In the genomic region with DNA sequence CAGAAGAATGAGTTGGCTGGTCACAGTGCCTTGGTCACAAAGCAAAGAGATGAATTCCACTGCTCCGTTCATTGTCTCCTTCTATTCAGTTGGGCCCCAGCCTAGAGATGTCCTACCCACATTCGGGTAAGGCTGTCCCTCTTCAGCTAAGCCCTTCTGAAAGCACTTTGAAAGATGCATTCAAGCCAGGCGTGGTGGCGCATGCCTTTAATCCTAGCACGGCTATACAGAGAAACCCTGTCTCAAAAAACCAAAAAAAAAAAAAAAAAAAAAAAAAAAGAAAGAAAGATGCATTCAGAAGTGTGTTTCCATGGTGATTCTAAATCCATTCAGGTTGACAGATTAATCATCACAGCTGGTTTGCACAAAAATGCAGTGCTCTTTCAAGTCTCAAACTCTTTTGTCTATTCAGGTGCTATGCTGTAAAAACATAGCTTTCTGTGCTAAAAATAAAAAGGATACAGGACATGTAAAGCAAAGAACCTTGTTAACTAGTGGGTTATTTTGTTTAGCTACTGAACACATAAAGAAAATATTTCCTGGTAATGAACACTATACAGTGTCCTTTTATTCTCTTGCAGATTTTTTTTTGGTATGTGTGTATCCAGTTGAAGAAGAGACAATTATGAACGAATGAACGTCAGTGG, we compare ENCODE assay signal across 19 mouse cellular contexts. TPM values are rescaled to one million over a fixed set of nuclear protein-coding genes. Genes with fewer than 3 reads are reported as not detected.
A peak's percentile ranks its signal among the peaks of the same experiment; 100 is the strongest.
DNase-seq lines count a peak whose midpoint lies in the region; ATAC-seq lines count a peak whose summit lies in the region.
"Had no signal": no experiment of that assay in that cellular context is flagged by ENCODE, and none has a peak within 500 bp of the region (broad histone marks: within the 10 kb centered on the region; RNA-seq: fewer than 3 reads in every experiment).

No protein-coding gene starts in this region.

- peak; percentile 21 for DNase-seq in Muller cell, postnatal 12 days (ENCODE audit: inconsistent ontology term)
- peak; percentile 53 for DNase-seq in brain, adult 2 months (ENCODE audit: low read depth, low spot score)
- peak; percentile 61 for DNase-seq in forebrain, embryonic 14.5 days (ENCODE audit: low spot score)
- DNase-seq in layer of hippocampus, postnatal 10 days (ENCODE audit: low spot score in 2 of 2) = no peak
- DNase-seq in c-Kit-positive CD71-positive TER-119-positive erythroid progenitor cells, embryonic 14.5 days (ENCODE audit: low spot score) = no peak
- no peak for DNase-seq in right cerebral cortex, adult 18-20 months
- DNase-seq: adrenal gland, postnatal 10 days; cerebellum, adult 9-11 months; gastrocnemius, postnatal 14 days; kidney, adult 9 months; kidney, postnatal 4 days; layer of hippocampus, postnatal 36 days; left cerebral cortex, postnatal 4 days had no signal

- H3K9me3 ChIP-seq in forebrain, embryonic 14.5 days (replicated peaks; ENCODE audit: control insufficient read depth, low read length) = no peaks in the 10 kb centered on the region
- H3K9me3 ChIP-seq in midbrain, embryonic 12.5 days = no peaks in the 10 kb centered on the region
- H3K9me3 ChIP-seq: embryonic facial prominence, embryonic 13.5 days; lung, embryonic 15.5 days had no signal

- no peaks in the 10 kb centered on the region for H3K27me3 ChIP-seq in forebrain, embryonic 14.5 days (replicated peaks; ENCODE audit: control insufficient read depth, insufficient read depth, low read length)
- peaks cover 24% of the 10 kb centered on the region for H3K27me3 ChIP-seq in midbrain, embryonic 12.5 days
- H3K27me3 ChIP-seq: embryonic facial prominence, embryonic 13.5 days; lung, embryonic 15.5 days had no signal

- ATAC-seq in forebrain, embryonic 14.5 days = peak; percentile 83
- peak; percentile 98 for ATAC-seq in midbrain, embryonic 12.5 days (ENCODE audit: low FRiP score, low read depth)
- ATAC-seq: CD4-positive, CD25-positive, alpha-beta regulatory T cell, adult 4 months had no signal

- H3K4me2 ChIP-seq in forebrain, embryonic 14.5 days (ENCODE audit: low read length) = 0 out of 2 replicates have a peak overlapping the region, but pooled peaks have one; percentile 16
- no peak overlapping the region for H3K4me2 ChIP-seq in midbrain, embryonic 12.5 days (replicated peaks)
- H3K4me2 ChIP-seq: embryonic facial prominence, embryonic 13.5 days; liver, embryonic 11.5 days; lung, embryonic 15.5 days had no signal

- under 1% methylated on average over 7 of the region's 7 CpGs for WGBS in forebrain, embryonic 14.5 days
- WGBS in midbrain, embryonic 12.5 days = 15% methylated on average over 7 of the region's 7 CpGs

- H3K27ac ChIP-seq in forebrain, embryonic 14.5 days (ENCODE audit: low read depth, low read length) = 0 out of 2 replicates have a peak overlapping the region, but pooled peaks have one; percentile 55
- 0 out of 2 replicates have a peak overlapping the region, but pooled peaks have one; percentile 25 for H3K27ac ChIP-seq in midbrain, embryonic 12.5 days (replicated peaks)
- H3K27ac ChIP-seq: embryonic facial prominence, embryonic 13.5 days; lung, embryonic 15.5 days had no signal

- H3K4me1 ChIP-seq in forebrain, embryonic 14.5 days (ENCODE audit: control insufficient read depth, insufficient read depth, low read length) = peaks cover 2% of the 10 kb centered on the region; the same call in 1 of the 2 replicates
- peaks cover 7% of the 10 kb centered on the region; the same call in 1 of the 2 replicates for H3K4me1 ChIP-seq in midbrain, embryonic 12.5 days
- H3K4me1 ChIP-seq: embryonic facial prominence, embryonic 13.5 days; lung, embryonic 15.5 days had no signal

- H3K4me3 ChIP-seq in forebrain, embryonic 14.5 days (ENCODE audit: low read depth, low read length) = no peak overlapping the region
- H3K4me3 ChIP-seq in midbrain, embryonic 12.5 days = no peak overlapping the region
- H3K4me3 ChIP-seq: embryonic facial prominence, embryonic 13.5 days; lung, embryonic 15.5 days; myocyte had no signal

- no peak overlapping the region for H3K9ac ChIP-seq in forebrain, embryonic 14.5 days (ENCODE audit: low read length)
- no peak overlapping the region for H3K9ac ChIP-seq in midbrain, embryonic 12.5 days (replicated peaks)
- H3K9ac ChIP-seq: embryonic facial prominence, embryonic 13.5 days; lung, embryonic 15.5 days had no signal

- no peaks in the 10 kb centered on the region for H3K36me3 ChIP-seq in forebrain, embryonic 14.5 days (ENCODE audit: control insufficient read depth, insufficient read depth, low read length)
- no peaks in the 10 kb centered on the region for H3K36me3 ChIP-seq in midbrain, embryonic 12.5 days
- H3K36me3 ChIP-seq: embryonic facial prominence, embryonic 13.5 days; lung, embryonic 15.5 days had no signal

RNA-seq across cellular contexts. Expression of gene Senp7, which starts 8.9 kb away (rescaled TPM):
- polyA plus RNA-seq in forebrain, embryonic 14.5 days (2014; fragmentation: Nextera tagmentation; extraction: Ambion mirVana) = 47.5 and 52.2 TPM in 2 replicates
- 52.6 and 56.5 TPM in 2 replicates for polyA plus RNA-seq in midbrain, embryonic 12.5 days (2016; fragmentation: Nextera tagmentation; extraction: Ambion mirVana)
- total RNA-seq in layer of hippocampus, postnatal 10 days (2021) = 10 to 100 TPM; 49.3 to 53.4 TPM

RNA-seq across cellular contexts. Expression of gene Trmt10c, which starts 19.4 kb away (rescaled TPM):
- polyA plus RNA-seq in forebrain, embryonic 14.5 days (2014; fragmentation: Nextera tagmentation; extraction: Ambion mirVana) = 28.1 and 29.8 TPM in 2 replicates
- 24.5 and 26.1 TPM in 2 replicates for polyA plus RNA-seq in midbrain, embryonic 12.5 days (2016; fragmentation: Nextera tagmentation; extraction: Ambion mirVana)
- total RNA-seq in layer of hippocampus, postnatal 10 days (2021) = 10 to 100 TPM; 10.3 to 10.9 TPM

RNA-seq across cellular contexts. Expression of gene Pcnp, which starts 27.5 kb away (rescaled TPM):
- polyA plus RNA-seq in forebrain, embryonic 14.5 days (2014; fragmentation: Nextera tagmentation; extraction: Ambion mirVana) = 252 and 255 TPM in 2 replicates
- polyA plus RNA-seq in midbrain, embryonic 12.5 days (2016; fragmentation: Nextera tagmentation; extraction: Ambion mirVana) = 302 and 320 TPM in 2 replicates
- 100 to 1,000 TPM; 122 to 132 TPM for total RNA-seq in layer of hippocampus, postnatal 10 days (2021)

Comparison
In these comparisons a context has a peak if more than half of its experiments do, and no peak if none do; other contexts are left out.
1. DNase-seq: peak in Muller cell, postnatal 12 days (single experiment), brain, adult 2 months (single experiment) and forebrain, embryonic 14.5 days (single experiment); none in layer of hippocampus, postnatal 10 days (0 of 2), c-Kit-positive CD71-positive TER-119-positive erythroid progenitor cells, embryonic 14.5 days (single experiment) and right cerebral cortex, adult 18-20 months (single experiment).